Comparison of ENCODE assay signal across 28 mouse cellular contexts in genomic region chr10:84981441-84981840, GRCm38 (mm10).
"Had no signal": no experiment of that assay in that cellular context is flagged by ENCODE, and none has a peak within 500 bp of the region (broad histone marks: within the 10 kb centered on the region; RNA-seq: fewer than 3 reads in every experiment).

No protein-coding gene starts in this region.

- H3K4me3 ChIP-seq: embryonic facial prominence, embryonic 10.5 days; embryonic facial prominence, embryonic 12.5 days; embryonic facial prominence, embryonic 13.5 days; embryonic facial prominence, embryonic 15.5 days; erythroblast, embryonic 14.5 days; forebrain, embryonic 10.5 days; forebrain, embryonic 12.5 days; forebrain, embryonic 13.5 days; forebrain, embryonic 15.5 days; gastrocnemius, adult 2 months; heart, adult 2 months had no signal

- DNase-seq: cerebellum, adult 2 months; cerebellum, adult 8-10 months; cerebellum, adult 9-10 months; cerebellum, adult 9-11 months; cerebellum, postnatal 10 days; cerebellum, postnatal 14 days; cerebellum, postnatal 25 days; cerebellum, postnatal 36 days; embryo, embryonic 11 days; forebrain, postnatal 0 days; gastrocnemius, adult 2 months; gastrocnemius, postnatal 10 days; gastrocnemius, postnatal 14 days; gastrocnemius, postnatal 25 days; gastrocnemius, postnatal 36 days; heart, adult 18-20 months; heart, adult 2 months had no signal

- H3K27ac ChIP-seq: embryonic facial prominence, embryonic 10.5 days; embryonic facial prominence, embryonic 12.5 days; embryonic facial prominence, embryonic 13.5 days; embryonic facial prominence, embryonic 15.5 days; forebrain, embryonic 10.5 days; forebrain, embryonic 12.5 days; forebrain, embryonic 13.5 days; forebrain, embryonic 15.5 days; gastrocnemius, adult 2 months; heart, adult 2 months had no signal

- H3K27me3 ChIP-seq: embryonic facial prominence, embryonic 13.5 days; embryonic facial prominence, embryonic 15.5 days; forebrain, embryonic 12.5 days; forebrain, embryonic 13.5 days; forebrain, embryonic 15.5 days had no signal

- ATAC-seq: forebrain, embryonic 13.5 days; forebrain, embryonic 14.5 days; forebrain, embryonic 15.5 days; forebrain, embryonic 16.5 days; forebrain, postnatal 0 days had no signal

- H3K9ac ChIP-seq: embryonic facial prominence, embryonic 12.5 days; embryonic facial prominence, embryonic 13.5 days; embryonic facial prominence, embryonic 15.5 days; forebrain, embryonic 12.5 days; forebrain, embryonic 13.5 days; forebrain, embryonic 15.5 days; forebrain, postnatal 0 days had no signal

- H3K9me3 ChIP-seq: embryonic facial prominence, embryonic 10.5 days; embryonic facial prominence, embryonic 12.5 days; embryonic facial prominence, embryonic 13.5 days; embryonic facial prominence, embryonic 15.5 days; forebrain, embryonic 10.5 days; forebrain, embryonic 12.5 days; forebrain, embryonic 13.5 days; forebrain, embryonic 15.5 days had no signal

- H3K4me2 ChIP-seq: embryonic facial prominence, embryonic 12.5 days; embryonic facial prominence, embryonic 13.5 days; embryonic facial prominence, embryonic 15.5 days; forebrain, embryonic 12.5 days; forebrain, embryonic 13.5 days; forebrain, embryonic 15.5 days had no signal

- H3K4me1 ChIP-seq: embryonic facial prominence, embryonic 10.5 days; embryonic facial prominence, embryonic 12.5 days had no signal
